Mouse (Mus musculus): ENCODE results near the gene Rpl14. TPM values are rescaled to one million over a fixed set of nuclear protein-coding genes. Genes with fewer than 3 reads are reported as not detected.
"Not testable (repeated sequence)": the region's sequence is repeated elsewhere in the genome, so short reads cannot be mapped to it uniquely, and the experiment has no call there.

Rpl14 gene
- 714 and 1,504 TPM in 2 replicates for polyA plus RNA-seq (2012; ENCODE audit: insufficient read depth, low replicate concordance)

DNA sequence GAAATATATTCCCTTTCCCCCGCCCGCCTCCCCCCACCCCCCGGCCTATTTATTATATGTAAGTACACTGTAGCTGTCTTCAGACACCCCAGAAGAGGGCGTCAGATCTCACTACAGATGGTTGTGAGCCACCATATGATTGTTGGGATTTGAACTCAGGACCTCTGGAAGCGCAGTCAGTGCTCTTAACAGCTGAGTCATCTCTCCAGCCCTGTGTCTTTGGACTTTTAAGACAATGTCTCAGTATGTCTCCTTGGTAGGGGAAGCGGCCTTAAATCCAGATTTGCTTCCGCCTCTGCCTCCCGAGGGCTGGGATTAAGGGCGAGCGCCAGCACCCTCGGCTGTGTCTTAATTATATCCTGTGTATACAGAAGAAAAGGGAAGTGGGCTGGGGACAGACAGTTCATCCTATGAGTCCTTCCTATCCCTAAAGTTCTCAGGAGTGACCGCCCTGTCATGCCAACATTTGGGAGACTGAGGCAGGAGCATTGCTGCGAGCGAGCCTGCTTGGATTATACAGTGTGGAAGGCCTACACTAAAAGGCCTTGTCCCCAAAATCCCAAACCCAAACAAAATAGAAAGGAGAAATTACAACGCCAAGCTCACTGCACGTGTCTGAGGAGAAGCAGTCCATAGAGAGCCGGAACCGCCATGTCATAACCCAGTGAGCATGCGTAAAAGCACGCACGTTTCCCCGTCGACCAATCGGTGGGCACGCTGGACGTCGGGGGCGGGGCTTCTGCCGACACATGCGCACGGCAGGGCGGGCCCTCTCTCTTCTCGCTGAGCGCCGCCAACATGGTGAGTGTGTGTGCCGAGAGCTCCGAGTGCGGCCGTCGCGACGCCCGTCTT lies at the start of gene Rpl14:
Rpl14 (plus strand) TSS at position 704 of the 852 bp plus-strand sequence.
- peaks cover 2% of the 10 kb centered on the region for H3K27me3 ChIP-seq (replicated peaks)
- no peaks in the 10 kb centered on the region for H3K9me3 ChIP-seq
- peaks cover 78% of the 10 kb centered on the region for H3K4me1 ChIP-seq
- TF ChIP-seq FLI1 (IDR thresholded peaks at IDR 0.05; ENCODE audit: low read length) (no peak), GATA1 (IDR thresholded peaks at IDR 0.05; ENCODE audit: borderline replicate concordance, low read length) (no peak)
- peak within 1 kb of the TSS; percentile 96 for H3K4me3 ChIP-seq (replicated peaks)
- peaks cover 38% of the 10 kb centered on the region for H3K36me3 ChIP-seq (replicated peaks; ENCODE audit: low read length)

DNA sequence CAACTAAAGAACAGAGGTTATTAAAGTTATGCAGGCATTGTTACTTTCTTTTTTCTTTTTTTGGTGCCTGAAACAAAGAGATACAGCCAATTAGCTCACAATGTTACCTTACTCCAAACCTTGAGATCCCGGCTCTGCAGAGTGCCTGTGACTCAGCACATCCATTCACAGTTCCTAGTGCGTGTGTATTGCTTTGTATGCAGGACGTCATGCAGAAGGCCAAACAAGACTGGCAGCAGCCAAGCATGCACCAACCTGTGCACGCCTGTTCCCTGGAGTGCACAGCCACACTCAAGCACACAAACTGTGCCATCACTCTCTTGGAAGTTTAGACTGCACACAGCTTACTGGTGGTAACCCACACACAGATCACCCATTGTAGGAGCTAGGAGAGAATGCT lies 44.0 kb upstream of the Rpl14 start:
- TF ChIP-seq GATA1 (IDR thresholded peaks at IDR 0.05; ENCODE audit: borderline replicate concordance, low read length): no peak

GRCm38 (mm10) chr9:120527919-120528318 lies 43.3 kb upstream of the Rpl14 start:
- Histone ChIP-seq H3K9me3 (peaks cover 21% of the 10 kb centered on the region), H3K27me3 (replicated peaks) (peaks cover 26% of the 10 kb centered on the region)

More for the DNA sequence above, 44.0 kb upstream of the Rpl14 start:
- Histone ChIP-seq H3K27me3 (replicated peaks) (peaks cover 27% of the 10 kb centered on the region), H3K4me1 (peaks cover 4% of the 10 kb centered on the region), H3K9me3 (peaks cover 16% of the 10 kb centered on the region), H3K4me3 (replicated peaks) (no peak overlapping the region), H3K36me3 (replicated peaks; ENCODE audit: low read length) (no peaks in the 10 kb centered on the region)

DNA sequence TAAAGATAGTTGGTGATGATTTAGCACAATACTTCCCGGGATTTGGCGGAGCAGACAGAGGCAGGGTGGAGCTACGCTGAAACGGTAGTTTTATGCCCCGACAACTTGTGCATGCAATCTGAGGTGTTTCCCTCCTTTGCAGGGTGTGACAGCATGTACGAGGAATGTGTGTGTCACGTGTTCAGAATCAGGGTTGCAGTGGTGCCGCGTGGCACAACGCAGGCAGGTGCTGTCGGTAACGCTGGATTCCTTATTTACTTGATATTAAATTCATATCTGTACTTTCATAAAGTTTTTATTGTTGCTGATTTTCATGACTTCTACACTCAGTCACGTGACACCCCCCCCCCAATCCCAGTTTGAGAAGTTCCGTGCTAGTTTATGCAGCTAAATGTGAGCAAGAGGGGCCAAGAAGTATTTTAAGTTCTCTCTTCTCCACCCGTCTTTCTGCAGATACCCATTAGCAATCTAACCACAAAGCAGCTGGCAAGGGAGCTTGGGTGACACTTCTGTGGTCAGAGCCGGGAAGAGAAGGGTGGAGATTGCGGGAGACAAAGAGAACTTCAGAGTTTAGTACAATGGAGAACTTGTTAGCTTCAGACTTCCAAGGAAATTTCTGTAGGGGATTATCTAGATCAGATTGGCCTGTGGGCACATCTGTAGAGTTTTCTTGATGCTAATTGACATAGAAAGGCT lies 42.3 kb upstream of the Rpl14 start:
- peaks cover 8% of the 10 kb centered on the region for H3K4me1 ChIP-seq
- H3K9me3 ChIP-seq: peaks cover 30% of the 10 kb centered on the region
- H3K27me3 ChIP-seq (replicated peaks): peaks cover 26% of the 10 kb centered on the region
- no peaks in the 10 kb centered on the region for H3K36me3 ChIP-seq (replicated peaks; ENCODE audit: low read length)
- H3K4me3 ChIP-seq (replicated peaks): no peak overlapping the region
- TF ChIP-seq GATA1 (IDR thresholded peaks at IDR 0.05; ENCODE audit: borderline replicate concordance, low read length) (no peak), FLI1 (IDR thresholded peaks at IDR 0.05; ENCODE audit: low read length) (no peak)

More at GRCm38 (mm10) chr9:120527919-120528318, 43.3 kb upstream of the Rpl14 start:
- no peaks in the 10 kb centered on the region for H3K36me3 ChIP-seq (replicated peaks; ENCODE audit: low read length)
- H3K4me1 ChIP-seq: peaks cover 8% of the 10 kb centered on the region
- no peak for TF ChIP-seq FLI1 (IDR thresholded peaks at IDR 0.05; ENCODE audit: low read length)
- no peak for TF ChIP-seq GATA1 (IDR thresholded peaks at IDR 0.05; ENCODE audit: borderline replicate concordance, low read length)
- no peak overlapping the region for H3K4me3 ChIP-seq (replicated peaks)

GRCm38 (mm10) chr9:120530471-120530870 lies 40.8 kb upstream of the Rpl14 start:
- Histone ChIP-seq H3K36me3 (replicated peaks; ENCODE audit: low read length) (no peaks in the 10 kb centered on the region), H3K9me3 (peaks cover 35% of the 10 kb centered on the region), H3K27me3 (replicated peaks) (peaks cover 26% of the 10 kb centered on the region), H3K4me3 (replicated peaks) (no peak overlapping the region), H3K4me1 (peaks cover 8% of the 10 kb centered on the region)
- TF ChIP-seq GATA1 (IDR thresholded peaks at IDR 0.05; ENCODE audit: borderline replicate concordance, low read length): no peak
- TF ChIP-seq FLI1 (IDR thresholded peaks at IDR 0.05; ENCODE audit: low read length): no peak

DNA sequence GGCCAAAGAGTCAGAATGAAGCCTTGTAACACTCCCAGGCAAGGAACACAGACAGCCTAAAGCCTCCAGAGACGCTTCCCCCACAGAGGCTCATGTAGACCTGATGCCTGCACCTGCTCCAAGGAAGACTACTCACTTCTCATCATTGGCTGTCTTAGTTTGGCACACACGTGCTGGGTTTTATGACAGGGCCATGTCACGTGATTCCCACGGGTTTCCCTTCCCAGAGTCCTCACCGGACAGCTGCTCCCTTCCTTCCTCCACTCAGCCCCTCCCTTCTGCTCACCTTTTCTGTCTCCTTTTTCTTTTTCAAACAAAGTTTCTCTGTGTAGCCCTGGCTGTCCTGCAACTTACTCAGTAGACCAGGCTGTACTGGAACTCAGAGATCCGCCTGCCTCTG lies 39.2 kb upstream of the Rpl14 start:
- TF ChIP-seq GATA1 (IDR thresholded peaks at IDR 0.05; ENCODE audit: borderline replicate concordance, low read length) (no peak), FLI1 (IDR thresholded peaks at IDR 0.05; ENCODE audit: low read length) (no peak)
- Histone ChIP-seq H3K27me3 (replicated peaks) (peaks cover 24% of the 10 kb centered on the region), H3K4me3 (replicated peaks) (no peak overlapping the region), H3K36me3 (replicated peaks; ENCODE audit: low read length) (no peaks in the 10 kb centered on the region), H3K9me3 (peaks cover 35% of the 10 kb centered on the region), H3K4me1 (peaks cover 8% of the 10 kb centered on the region)

- TF ChIP-seq GATA1 (IDR thresholded peaks at IDR 0.05; ENCODE audit: borderline replicate concordance, low read length) (no peak), FLI1 (IDR thresholded peaks at IDR 0.05; ENCODE audit: low read length) (no peak)
- H3K4me3 ChIP-seq (replicated peaks): no peak overlapping the region
Measured at GRCm38 (mm10) chr9:120532691-120533090, 38.6 kb upstream of the Rpl14 start.

GRCm38 (mm10) chr9:120533446-120533950 lies 37.7 kb upstream of the Rpl14 start:
- H3K4me3 ChIP-seq (replicated peaks); H3K36me3 ChIP-seq (replicated peaks; ENCODE audit: low read length); H3K4me1 ChIP-seq: not testable (repeated sequence)
- H3K9me3 ChIP-seq: peaks cover 28% of the 10 kb centered on the region
- peaks cover 34% of the 10 kb centered on the region for H3K27me3 ChIP-seq (replicated peaks)

More at GRCm38 (mm10) chr9:120532691-120533090, 38.6 kb upstream of the Rpl14 start:
- no peaks in the 10 kb centered on the region for H3K36me3 ChIP-seq (replicated peaks; ENCODE audit: low read length)
- H3K4me1 ChIP-seq: peaks cover 8% of the 10 kb centered on the region
- peaks cover 35% of the 10 kb centered on the region for H3K9me3 ChIP-seq
- peaks cover 26% of the 10 kb centered on the region for H3K27me3 ChIP-seq (replicated peaks)

GRCm38 (mm10) chr9:120539662-120540251 lies 31.5 kb upstream of the Rpl14 start, which contains the start of gene Entpd3:
Entpd3 (plus strand) TSS chr9:120539818.
- H3K4me1 ChIP-seq: peaks cover 14% of the 10 kb centered on the region

More at GRCm38 (mm10) chr9:120539662-120540251, 31.5 kb upstream of the Rpl14 start, which contains the start of gene Entpd3:
- H3K27me3 ChIP-seq (replicated peaks): peaks cover 69% of the 10 kb centered on the region
- no peaks in the 10 kb centered on the region for H3K9me3 ChIP-seq
- H3K36me3 ChIP-seq (replicated peaks; ENCODE audit: low read length): no peaks in the 10 kb centered on the region
- TF ChIP-seq GATA1 (IDR thresholded peaks at IDR 0.05; ENCODE audit: borderline replicate concordance, low read length): no peak
- no peak for TF ChIP-seq FLI1 (IDR thresholded peaks at IDR 0.05; ENCODE audit: low read length)
- H3K4me3 ChIP-seq (replicated peaks): peak within 1 kb of the TSS; percentile 87
